Mouse (Mus musculus) intestine, embryonic 16.5 days (tissue): ENCODE data around the gene Slc9a4. TPM values are rescaled to one million over a fixed set of nuclear protein-coding genes. Genes with fewer than 3 reads are reported as not detected.
"Not testable (repeated sequence)": the region's sequence is repeated elsewhere in the genome, so short reads cannot be mapped to it uniquely, and the experiment has no call there.

Experiments used
- ATAC-seq: fragments of 200-750 bp; cut with Nextera tagmentation; 2 replicates; pipeline ENCODE4 v1.8.0; 2017; ENCODE audit warnings: moderate TSS enrichment, moderate library complexity
- H3K27ac ChIP-seq: fragments of 300-500 bp; sonication (generic); 2 replicates; pipeline ENCODE4 v1.5.1; 2014; ENCODE audit warnings: mild to moderate bottlenecking, low read length
- H3K27me3 ChIP-seq: fragments of 300-500 bp; sonication (generic); replicated peaks from 2 replicates; pipeline ENCODE4 v1.6.1; 2014; ENCODE audit warnings: low read length, control low read depth, mixed read lengths; ENCODE audit not compliant: control insufficient read depth, insufficient read depth
- H3K36me3 ChIP-seq: fragments of 300-500 bp; sonication (generic); 2 replicates; pipeline ENCODE4 v1.6.1; 2014; ENCODE audit warnings: low read length, control low read depth; ENCODE audit not compliant: control insufficient read depth, insufficient read depth
- H3K4me1 ChIP-seq: fragments of 300-500 bp; sonication (generic); 2 replicates; pipeline ENCODE4 v1.6.1; 2014; ENCODE audit warnings: low read length, control low read depth, mixed read lengths; ENCODE audit not compliant: control insufficient read depth, insufficient read depth
- H3K4me2 ChIP-seq: fragments of 300-500 bp; sonication (generic); 2 replicates; pipeline ENCODE4 v1.6.1; 2014; ENCODE audit warnings: low read depth, low read length, control low read depth
- H3K4me3 ChIP-seq: fragments of 300-500 bp; sonication (generic); 2 replicates; pipeline ENCODE4 v1.5.1; 2014; ENCODE audit warnings: mild to moderate bottlenecking, low read length
- H3K9ac ChIP-seq: fragments of 300-500 bp; sonication (generic); 2 replicates; pipeline ENCODE4 v1.6.1; 2014; ENCODE audit warnings: low read depth, low read length
- H3K9me3 ChIP-seq: fragments of 300-500 bp; sonication (generic); 2 replicates; pipeline ENCODE4 v1.6.1; 2016; ENCODE audit warnings: low read length, control low read depth; ENCODE audit not compliant: control insufficient read depth
- WGBS: fragments of 180-500 bp; shearing (Covaris S2); extraction: QIAGEN DNeasy Blood & Tissue Kit; methylation state at CpG from one replicate; pipeline ENCODE4 v1.1.7; 2014; 5-methylcytosine and 5-hydroxymethylcytosine counted together
- polyA plus RNA-seq: library from polyadenylated mRNA; unstranded; fragments of >200 nt; fragmentation: Nextera tagmentation; extraction: Ambion mirVana; gene quantifications from 2 replicates; pipeline ENCODE4 v1.2.1, GENCODE M21; 2015

The Slc9a4 gene
- polyA plus RNA-seq, 1 experiment from 2014 or later, result 0.04 TPM

GRCm38 (mm10) chr1:40665401-40666370 is 85.8 kb downstream of the Slc9a4 start:
- 38% methylated on average over 12 of the region's 12 CpGs for WGBS
- Histone ChIP-seq H3K4me1 (no peaks in the 10 kb centered on the region), H3K36me3 (no peaks in the 10 kb centered on the region), H3K27me3 (no peaks in the 10 kb centered on the region), H3K9me3 (no peaks in the 10 kb centered on the region), H3K27ac (no peak overlapping the region), H3K9ac (no peak overlapping the region), H3K4me2 (no peak overlapping the region), H3K4me3 (no peak overlapping the region)
- ATAC-seq, result peak; percentile 44; the same call in 1 of the 2 replicates

- H3K9me3 ChIP-seq, H3K27ac ChIP-seq, H3K9ac ChIP-seq, H3K36me3 ChIP-seq, H3K4me1 ChIP-seq, H3K4me3 ChIP-seq, H3K27me3 ChIP-seq, H3K4me2 ChIP-seq: not testable (repeated sequence)
- ATAC-seq, result peak; percentile 21; the same call in 1 of the 2 replicates
- 15% methylated on average over 3 of the region's 3 CpGs for WGBS
Observed at GRCm38 (mm10) chr1:40667442-40667841, 87.6 kb downstream of the Slc9a4 start.

GRCm38 (mm10) chr1:40670025-40670424 is 90.1 kb downstream of the Slc9a4 start:
- ATAC-seq, result no peak
- no peaks in the 10 kb centered on the region for H3K9me3 ChIP-seq
- WGBS, result 76% methylated on average over 3 of the region's 3 CpGs
- H3K36me3 ChIP-seq, result no peaks in the 10 kb centered on the region
- H3K27me3 ChIP-seq, result no peaks in the 10 kb centered on the region
- no peak overlapping the region for H3K4me2 ChIP-seq
- H3K4me3 ChIP-seq, result no peak overlapping the region
- H3K27ac ChIP-seq, result no peak overlapping the region
- H3K9ac ChIP-seq, result no peak overlapping the region
- no peaks in the 10 kb centered on the region for H3K4me1 ChIP-seq

GRCm38 (mm10) chr1:40671490-40671889 is 91.6 kb downstream of the Slc9a4 start:
- Histone ChIP-seq H3K9ac (no peak overlapping the region), H3K9me3 (no peaks in the 10 kb centered on the region), H3K4me1 (no peaks in the 10 kb centered on the region), H3K4me3 (no peak overlapping the region), H3K27me3 (no peaks in the 10 kb centered on the region), H3K36me3 (no peaks in the 10 kb centered on the region), H3K4me2 (no peak overlapping the region), H3K27ac (no peak overlapping the region)
- 91% methylated on average over 4 of the region's 4 CpGs for WGBS
- ATAC-seq, result no peak

GRCm38 (mm10) chr1:40677306-40677705 is 97.4 kb downstream of the Slc9a4 start:
- no peak overlapping the region for H3K4me2 ChIP-seq
- H3K27me3 ChIP-seq, result peaks cover 27% of the 10 kb centered on the region
- no peak overlapping the region for H3K9ac ChIP-seq
- H3K9me3 ChIP-seq, result no peaks in the 10 kb centered on the region
- H3K36me3 ChIP-seq, result no peaks in the 10 kb centered on the region
- H3K4me1 ChIP-seq, result peaks cover 15% of the 10 kb centered on the region
- no peak overlapping the region for H3K4me3 ChIP-seq
- no peak overlapping the region for H3K27ac ChIP-seq
- no peak for ATAC-seq
- WGBS, result 46% methylated on average over 5 of the region's 5 CpGs

Other genes with a start within 250 kb of the Slc9a4 start
- 0.42 and 0.48 TPM in 2 replicates for gene Il1rl1, start 150.5 kb upstream of the Slc9a4 start, polyA plus RNA-seq
- gene Il18r1, start 114.5 kb upstream of the Slc9a4 start, polyA plus RNA-seq, result 0.45 and 0.51 TPM in 2 replicates
- gene Il18rap, start 64.7 kb upstream of the Slc9a4 start, polyA plus RNA-seq, result 0.32 and 0.33 TPM in 2 replicates
- 0.50 and 0.51 TPM in 2 replicates for gene Slc9a2, start 100.5 kb downstream of the Slc9a4 start, polyA plus RNA-seq
- 5.9 and 6.8 TPM in 2 replicates for gene Mfsd9, start 210.6 kb downstream of the Slc9a4 start, polyA plus RNA-seq
- 0.22 and 0.43 TPM in 2 replicates for gene Tmem182, start 225.5 kb downstream of the Slc9a4 start, polyA plus RNA-seq